Mouse (Mus musculus) adrenal gland, postnatal 36 days (tissue): Measurements from ENCODE around the gene Clmn. TPM values are rescaled to one million over a fixed set of nuclear protein-coding genes. Genes with fewer than 3 reads are reported as not detected.
"Not testable (repeated sequence)": the region's sequence is repeated elsewhere in the genome, so short reads cannot be mapped to it uniquely, and the experiment has no call there.

Experiments
- DNase-seq, 2 experiments: peaks; one replicate each; pipeline ENCODE4 v3.0.0; 2021; ENCODE audit warnings: mixed read lengths in 1 of 2
- total RNA-seq, 2 experiments: library from RNA; stranded (reverse); gene quantifications; 2 replicates each; pipeline ENCODE4 v1.2.3; 2021

Gene Clmn
- total RNA-seq, 2 experiments from 2014 or later: 7.9 to 13.2 TPM

- peak; percentile 98 to 99 for DNase-seq
These were observed 112.8 kb downstream of the Clmn start, which contains the start of gene Dicer1 for GRCm38 (mm10) chr12:104751814-104752765. Gene Dicer1, minus strand, starts transcription at chr12:104751952.

DNA sequence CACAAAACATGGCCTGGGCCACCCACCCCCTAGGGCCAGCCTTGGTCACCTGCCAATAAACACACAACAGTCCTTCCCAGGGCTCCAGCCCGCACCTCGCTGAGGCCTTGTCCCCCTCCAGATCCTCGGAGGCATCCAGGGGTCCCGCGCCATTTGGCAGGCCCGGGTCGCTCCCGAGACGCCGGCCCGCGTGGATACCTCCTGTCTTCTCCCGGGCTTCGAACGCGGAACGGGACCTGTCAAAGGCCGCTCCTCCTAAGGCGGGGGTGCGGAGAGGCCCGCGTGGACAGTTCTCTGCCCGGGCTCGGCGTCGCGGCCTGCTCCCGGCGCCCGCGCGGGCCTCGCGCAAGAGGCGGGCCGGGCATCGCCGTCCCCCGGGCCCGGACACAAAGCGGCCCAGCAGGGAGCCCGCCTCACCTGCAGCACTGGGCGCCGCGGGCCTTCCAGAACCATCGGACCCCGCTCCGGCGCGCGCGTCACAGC, 113.5 kb downstream of the Clmn start:
- no peak for DNase-seq

DNA sequence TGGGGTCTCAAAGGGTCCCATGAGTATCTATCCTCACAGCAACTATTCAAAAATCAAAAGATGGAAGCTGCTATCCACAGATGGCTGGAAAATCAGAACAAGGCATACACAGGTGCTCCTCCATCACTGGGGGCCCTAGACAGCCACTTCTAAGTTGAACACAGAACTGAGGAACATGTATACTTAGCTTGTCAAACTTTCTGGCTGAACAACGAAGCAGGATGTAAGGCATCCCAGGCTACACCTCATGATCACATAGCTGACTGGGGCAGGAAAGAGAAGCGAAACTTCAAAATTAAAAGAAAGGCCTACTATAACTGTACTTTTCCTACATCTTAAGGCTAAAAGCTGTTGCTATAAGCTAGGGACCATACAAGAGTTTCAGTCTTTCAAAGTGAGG, 115.9 kb downstream of the Clmn start:
- no peak for DNase-seq

DNA sequence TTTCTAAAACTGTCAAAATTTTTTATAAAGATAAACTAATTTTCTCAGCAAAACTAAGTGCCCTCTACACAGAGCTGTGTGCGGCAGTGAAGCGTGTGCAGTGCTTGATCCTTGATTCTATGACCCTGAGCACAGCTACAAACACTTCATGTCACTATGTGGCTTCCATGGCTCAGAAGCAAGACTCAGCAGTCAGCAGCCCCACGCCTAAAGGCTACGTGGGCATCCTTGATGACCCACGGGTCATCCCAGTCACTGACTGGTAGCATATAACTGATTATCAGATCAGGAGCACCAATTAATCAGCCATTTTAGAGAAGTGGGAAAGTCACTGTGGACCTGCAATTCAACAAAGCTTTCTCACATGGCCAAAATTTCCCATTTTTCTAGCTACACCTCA, 117.6 kb downstream of the Clmn start:
- no peak for DNase-seq

DNA sequence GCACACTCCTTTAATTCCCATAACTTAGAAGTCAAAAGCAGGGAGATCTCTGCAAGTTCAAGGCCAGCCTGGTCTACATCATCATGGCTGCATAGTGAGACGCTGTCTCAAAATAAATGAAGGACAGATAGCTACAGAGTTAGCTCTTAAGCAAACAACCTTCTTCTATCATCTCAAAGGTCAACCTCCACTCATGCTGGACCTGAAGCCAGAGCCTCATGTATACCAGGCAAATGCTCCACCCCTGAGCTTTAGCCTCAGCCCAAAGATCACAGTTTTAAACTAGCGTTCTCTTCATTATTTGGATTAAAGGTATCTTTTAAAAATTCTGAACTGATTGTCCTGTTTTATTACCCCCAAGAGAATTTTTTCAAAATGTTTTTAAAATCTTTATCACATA, 118.3 kb downstream of the Clmn start:
- no peak for DNase-seq

- no peak for DNase-seq
These were observed 121.2 kb downstream of the Clmn start for GRCm38 (mm10) chr12:104743687-104744086.

GRCm38 (mm10) chr12:104742247-104742646, 122.6 kb downstream of the Clmn start:
- peak in 1 of 2 experiments; percentile 11 for DNase-seq

- no peak for DNase-seq
These were observed 123.8 kb downstream of the Clmn start for GRCm38 (mm10) chr12:104740841-104741787.

DNA sequence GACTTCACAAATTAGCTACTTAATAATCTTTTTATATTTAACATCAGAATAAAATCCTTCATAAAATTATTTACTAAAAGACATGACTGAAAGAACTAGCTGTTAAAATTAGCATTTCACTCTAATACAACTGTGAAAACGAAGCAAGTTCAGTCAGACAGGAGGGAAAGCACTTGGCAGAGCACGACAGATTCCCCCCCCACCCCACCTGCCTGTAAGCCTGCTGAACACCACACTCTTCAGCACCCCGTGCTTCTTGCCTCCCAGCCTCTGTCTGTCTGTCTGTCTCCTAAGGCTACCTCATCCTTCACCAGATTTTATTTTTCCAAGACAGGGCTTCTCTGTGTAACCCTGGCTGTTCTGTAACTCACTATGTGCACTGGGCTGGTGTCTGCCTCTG, 125.9 kb downstream of the Clmn start:
- no peak for DNase-seq

- DNase-seq: no peak
These were observed 126.4 kb downstream of the Clmn start for GRCm38 (mm10) chr12:104738446-104738845.

- DNase-seq: no peak
These were observed 127.2 kb downstream of the Clmn start for GRCm38 (mm10) chr12:104737666-104738065.

DNA sequence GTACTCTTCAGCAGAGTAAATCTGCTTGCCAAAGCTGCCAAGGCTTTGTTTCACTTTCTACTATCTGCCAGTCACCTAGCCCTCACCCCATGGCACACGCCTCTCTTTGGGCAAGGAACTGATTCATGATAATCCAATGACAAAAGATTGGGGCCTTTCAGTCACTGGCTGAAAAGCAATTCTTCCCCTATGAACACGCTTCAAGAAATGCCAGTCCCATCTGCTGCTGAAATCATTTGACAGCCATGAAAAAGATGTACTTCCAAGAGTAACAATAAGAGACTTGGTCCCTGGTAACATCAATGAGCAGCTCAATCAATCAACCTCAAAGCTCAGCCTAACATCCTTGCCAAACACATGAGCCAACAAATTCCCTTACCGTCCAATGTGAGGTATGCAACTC, 128.9 kb downstream of the Clmn start:
- no peak for DNase-seq

DNA sequence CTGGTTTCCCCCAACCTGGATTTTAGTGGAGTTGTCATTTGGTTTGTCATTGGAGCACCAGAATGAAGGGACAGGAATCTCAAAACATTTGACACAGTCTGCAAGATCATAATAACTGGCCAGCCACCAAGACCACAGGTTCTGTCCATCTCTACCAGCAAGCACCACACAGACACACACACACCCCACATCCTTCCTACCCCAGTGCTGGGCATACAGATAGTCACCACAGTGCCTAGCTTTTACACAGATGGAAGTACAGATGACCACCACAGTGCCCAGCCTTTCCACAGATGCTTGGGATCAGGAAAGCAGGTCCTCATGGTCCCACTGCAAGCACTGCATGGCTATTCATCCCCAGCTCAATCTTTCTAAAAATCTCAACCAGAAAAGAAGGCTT, 131.7 kb downstream of the Clmn start:
- DNase-seq: no peak

DNA sequence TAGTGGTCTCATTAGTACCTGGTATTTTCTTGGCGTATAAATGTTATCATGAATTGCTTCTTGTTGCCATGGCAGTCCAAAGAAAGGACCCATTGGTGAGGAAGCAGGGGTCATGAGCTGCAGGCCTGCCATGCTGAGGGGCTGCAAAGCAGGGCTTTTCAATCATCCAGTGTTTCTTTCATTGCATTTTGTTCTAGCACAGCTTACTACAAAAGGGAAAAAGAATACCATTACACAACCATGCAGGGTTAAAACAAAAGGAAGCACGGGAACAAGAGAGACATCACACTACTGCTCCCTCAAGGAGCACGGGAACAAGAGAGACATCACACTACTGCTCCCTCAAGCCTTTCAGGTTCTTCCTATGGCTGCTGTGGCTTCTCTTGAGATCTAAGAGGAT, 133.1 kb downstream of the Clmn start:
- no peak for DNase-seq

DNA sequence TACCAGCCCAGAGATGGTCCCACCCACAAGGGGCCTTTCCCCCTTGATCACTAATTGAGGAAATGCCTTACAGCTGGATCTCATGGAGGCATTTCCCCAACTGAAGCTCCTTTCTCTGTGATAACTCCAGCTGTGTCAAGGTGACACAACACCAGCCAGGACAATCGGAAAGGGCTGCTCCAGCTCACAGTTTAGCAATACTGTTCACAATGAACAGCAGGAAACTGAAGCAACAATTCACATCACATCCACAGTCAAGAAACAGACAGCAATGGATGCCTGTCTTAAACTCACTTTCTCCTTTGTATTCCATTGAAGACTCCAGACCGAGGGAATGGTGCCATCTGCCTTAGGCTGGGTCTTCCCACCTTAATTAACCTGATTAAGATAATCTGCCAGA, 138.4 kb downstream of the Clmn start:
- not testable (repeated sequence) for DNase-seq

GRCm38 (mm10) chr12:104722056-104722455, 142.8 kb downstream of the Clmn start:
- no peak for DNase-seq

DNA sequence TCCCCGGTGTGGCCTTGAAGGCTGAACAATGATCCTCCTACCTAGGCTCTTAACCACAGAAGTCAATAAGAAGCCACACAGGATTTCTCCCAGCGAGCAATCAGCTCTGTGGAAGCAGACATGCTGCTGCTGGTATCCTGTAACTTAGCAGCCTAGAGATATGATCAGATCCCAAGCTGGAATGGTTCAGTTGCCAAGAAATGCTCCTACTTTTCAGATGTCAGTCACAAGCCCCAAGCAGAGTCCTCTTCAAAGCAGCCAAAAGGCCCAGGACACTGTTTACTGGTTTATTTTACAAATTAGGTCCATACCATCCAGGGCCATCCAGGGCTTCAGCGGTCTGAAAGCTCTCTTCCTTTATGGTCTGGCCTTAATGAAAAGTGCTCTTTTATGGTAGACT, 143.9 kb downstream of the Clmn start:
- no peak for DNase-seq

DNA sequence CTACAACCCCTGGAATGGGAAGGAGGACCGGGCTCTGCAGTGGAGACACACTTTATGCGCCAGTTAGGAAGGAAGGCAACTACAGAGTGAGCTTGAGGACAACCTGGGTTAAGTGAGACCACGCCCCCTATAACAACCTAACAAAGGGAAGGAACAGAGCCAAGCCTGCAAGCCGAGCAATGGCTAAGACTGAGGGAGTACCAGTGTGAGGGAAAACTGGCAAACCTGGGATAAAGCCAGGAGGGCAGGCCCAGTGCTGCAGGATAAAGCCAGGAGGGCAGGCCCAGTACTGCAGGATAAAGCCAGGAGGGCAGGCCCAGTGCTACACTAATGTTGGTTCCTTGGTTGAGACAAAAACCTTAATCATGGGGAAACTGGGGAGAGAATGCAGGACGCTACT, 145.9 kb downstream of the Clmn start:
- no peak for DNase-seq

DNA sequence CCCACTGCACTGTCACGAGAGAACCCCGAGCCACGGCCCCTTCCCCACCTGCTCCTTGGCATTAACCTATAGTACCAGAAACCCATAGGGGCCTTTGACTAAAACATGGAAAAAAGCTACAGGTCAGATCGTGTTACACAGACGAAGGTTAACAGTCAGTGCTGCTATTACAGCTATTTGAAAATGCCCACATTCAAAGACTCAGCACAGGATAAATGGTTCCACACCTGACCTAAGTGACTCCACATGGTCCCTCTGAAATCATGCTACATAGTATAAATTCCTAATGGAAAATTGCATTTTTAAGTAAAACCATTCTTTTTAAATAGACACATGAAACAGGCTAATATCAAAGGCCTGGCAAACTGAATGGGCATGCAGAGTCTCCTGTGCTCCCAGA, 148.5 kb downstream of the Clmn start:
- no peak for DNase-seq

DNA sequence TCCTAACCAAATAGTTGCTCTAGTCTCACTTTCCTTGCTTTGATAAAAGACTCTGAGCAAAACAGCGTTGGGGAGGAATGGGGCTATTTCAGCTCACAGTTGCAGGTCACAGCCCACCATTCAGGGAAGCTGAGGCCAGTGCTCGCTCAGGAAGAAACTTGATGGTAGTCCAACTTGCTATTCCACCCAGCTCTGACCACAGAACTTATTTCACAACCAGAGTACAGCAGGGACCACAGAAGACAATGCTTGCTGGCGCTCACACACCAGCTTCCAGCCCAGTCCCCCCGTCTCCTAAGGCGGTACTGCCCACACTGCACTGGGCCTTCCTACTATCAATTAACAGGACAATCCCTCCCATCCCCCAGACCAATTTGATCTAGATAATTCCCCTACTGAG, 149.4 kb downstream of the Clmn start:
- no peak for DNase-seq
